Mouse (Mus musculus) olfactory bulb, adult 2 months (tissue): ENCODE results near the gene Chka. TPM values are rescaled to one million over a fixed set of nuclear protein-coding genes. Genes with fewer than 3 reads are reported as not detected.
A peak's percentile ranks its signal among the peaks of the same experiment; 100 is the strongest.

Source experiments
- H3K27ac ChIP-seq: fragments of 200-500 bp; 2 replicates; pipeline ENCODE4 v1.5.1; 2012; ENCODE audit warnings: low read depth, low read length; ENCODE audit not compliant: insufficient read depth
- H3K4me1 ChIP-seq: fragments of 200-500 bp; 2 replicates; pipeline ENCODE4 v1.6.1; 2012; ENCODE audit warnings: low read length; ENCODE audit not compliant: control insufficient read depth, insufficient read depth
- H3K4me3 ChIP-seq: fragments of 200-500 bp; 2 replicates; pipeline ENCODE4 v1.5.1; 2012; ENCODE audit warnings: mild to moderate bottlenecking, low read depth, low read length, moderate library complexity; ENCODE audit not compliant: insufficient read depth
- CTCF ChIP-seq: fragments of 200-500 bp; IDR thresholded peaks from 2 replicates; pipeline ENCODE4 v1.5.1; 2012; ENCODE audit warnings: low read depth, mild to moderate bottlenecking, low read length, moderate library complexity; ENCODE audit not compliant: insufficient read depth
- POLR2A ChIP-seq: fragments of 200-500 bp; IDR thresholded peaks from 2 replicates; pipeline ENCODE4 v1.6.1; 2012; ENCODE audit warnings: mild to moderate bottlenecking, low read depth, low read length, moderate library complexity; ENCODE audit not compliant: insufficient read depth
- WGBS: fragments of 180-500 bp; shearing (Covaris S2); methylation state at CpG from one replicate; pipeline ENCODE4 v1.1.7; 2018; 5-methylcytosine and 5-hydroxymethylcytosine counted together
- polyA plus RNA-seq: library from polyadenylated mRNA; stranded (reverse); fragments of >200 nt; gene quantifications from 2 replicates; pipeline ENCODE4 v1.2.4, GENCODE M21; 2012; ENCODE audit warnings: low replicate concordance; ENCODE audit not compliant: missing spikeins, insufficient read depth, insufficient read length

The Chka gene
- polyA plus RNA-seq, 1 experiment: not detected

- no peak for TF ChIP-seq CTCF
- no peak for TF ChIP-seq POLR2A
- Histone ChIP-seq H3K27ac (0 out of 2 replicates have a peak overlapping the region, but pooled peaks have one; percentile 3), H3K4me3 (no peak overlapping the region), H3K4me1 (0 out of 2 replicates have a peak, but pooled peaks cover 3% of the 10 kb centered on the region)
- WGBS: 20% methylated on average over 3 of the region's 3 CpGs
Measured at GRCm38 (mm10) chr19:3895171-3895631, 43.6 kb downstream of the Chka start.

- no peak overlapping the region for H3K27ac ChIP-seq
- TF ChIP-seq CTCF: no peak
- no peak for TF ChIP-seq POLR2A
- no peak overlapping the region for H3K4me3 ChIP-seq
- 92% methylated on average over 10 of the region's 10 CpGs for WGBS
- 0 out of 2 replicates have a peak, but pooled peaks cover 3% of the 10 kb centered on the region for H3K4me1 ChIP-seq
Measured at GRCm38 (mm10) chr19:3896208-3896607, 44.6 kb downstream of the Chka start.

- Histone ChIP-seq H3K4me1 (peaks cover 9% of the 10 kb centered on the region), H3K27ac (no peak overlapping the region), H3K4me3 (no peak overlapping the region)
- WGBS: 93% methylated on average over 5 of the region's 5 CpGs
- TF ChIP-seq POLR2A (no peak), CTCF (no peak)
Measured at GRCm38 (mm10) chr19:3897557-3897956, 46.0 kb downstream of the Chka start.

GRCm38 (mm10) chr19:3898952-3899351 is 47.4 kb downstream of the Chka start:
- Histone ChIP-seq H3K4me3 (no peak overlapping the region), H3K4me1 (peaks cover 23% of the 10 kb centered on the region), H3K27ac (no peak overlapping the region)
- no peak for TF ChIP-seq POLR2A
- no peak for TF ChIP-seq CTCF
- WGBS: 86% methylated on average over 7 of the region's 7 CpGs

- Histone ChIP-seq H3K4me3 (no peak overlapping the region), H3K27ac (0 out of 2 replicates have a peak overlapping the region, but pooled peaks have one; percentile 14), H3K4me1 (peaks cover 29% of the 10 kb centered on the region)
- TF ChIP-seq CTCF: no peak
- TF ChIP-seq POLR2A: no peak
- 71% methylated on average over 4 of the region's 4 CpGs for WGBS
Measured at GRCm38 (mm10) chr19:3899618-3900017, 48.0 kb downstream of the Chka start.

GRCm38 (mm10) chr19:3902966-3903365 is 51.4 kb downstream of the Chka start:
- Histone ChIP-seq H3K4me3 (peak overlapping the region; percentile 17; the same call in 1 of the 2 replicates), H3K4me1 (peaks cover 42% of the 10 kb centered on the region), H3K27ac (peak overlapping the region; percentile 83)
- 77% methylated on average over 12 of the region's 12 CpGs for WGBS
- TF ChIP-seq POLR2A: no peak
- TF ChIP-seq CTCF: no peak

- peaks cover 42% of the 10 kb centered on the region for H3K4me1 ChIP-seq
- peak overlapping the region; percentile 83 for H3K27ac ChIP-seq
- H3K4me3 ChIP-seq: peak overlapping the region; percentile 17; the same call in 1 of the 2 replicates
- TF ChIP-seq CTCF (no peak), POLR2A (no peak)
- WGBS: 62% methylated on average over 25 of the region's 25 CpGs
Measured at GRCm38 (mm10) chr19:3903648-3904362, 52.2 kb downstream of the Chka start.

- 65% methylated on average over 10 of the region's 10 CpGs for WGBS
- Histone ChIP-seq H3K4me1 (peaks cover 42% of the 10 kb centered on the region), H3K4me3 (no peak overlapping the region), H3K27ac (no peak overlapping the region)
- no peak for TF ChIP-seq POLR2A
- TF ChIP-seq CTCF: no peak
Measured at GRCm38 (mm10) chr19:3904363-3904675, 52.7 kb downstream of the Chka start.

GRCm38 (mm10) chr19:3905261-3905969 is 53.8 kb downstream of the Chka start:
- peaks cover 42% of the 10 kb centered on the region for H3K4me1 ChIP-seq
- no peak overlapping the region for H3K4me3 ChIP-seq
- H3K27ac ChIP-seq: peak overlapping the region; percentile 20; the same call in 1 of the 2 replicates
- TF ChIP-seq POLR2A (no peak), CTCF (no peak)
- 67% methylated on average over 6 of the region's 6 CpGs for WGBS
